Mouse (Mus musculus) myocyte (in vitro differentiated cells): ENCODE measurements around the gene Exph5. TPM values are rescaled to one million over a fixed set of nuclear protein-coding genes. Genes with fewer than 3 reads are reported as not detected.

ENCODE experiments used
- H3K27me3 ChIP-seq: one replicate; pipeline ENCODE4 v1.6.1; 2011; ENCODE audit not compliant: control insufficient read depth, insufficient read depth, insufficient read length
- H3K36me3 ChIP-seq: one replicate; pipeline ENCODE4 v1.6.1; 2011; ENCODE audit not compliant: control insufficient read depth, insufficient read depth
- H3K4me2 ChIP-seq: one replicate; pipeline ENCODE4 v1.6.1; 2011; ENCODE audit warnings: low read depth, control low read depth
- H3K4me3 ChIP-seq: one replicate; pipeline ENCODE4 v1.5.1; 2011; ENCODE audit warnings: mild to moderate bottlenecking, control low read depth, moderate library complexity
- H3K79me2 ChIP-seq: one replicate; pipeline ENCODE4 v1.6.1; 2011; ENCODE audit not compliant: control insufficient read depth, insufficient read depth
- H3ac ChIP-seq: one replicate; pipeline ENCODE4 v1.6.1; 2011; ENCODE audit not compliant: control insufficient read depth, insufficient read length
- CEBPB ChIP-seq: IDR thresholded peaks from 2 replicates; pipeline ENCODE4 v1.6.1; 2011; ENCODE audit warnings: mild to moderate bottlenecking, moderate library complexity; ENCODE audit not compliant: poor library complexity, insufficient read depth, severe bottlenecking
- E2F4 ChIP-seq: IDR thresholded peaks from one replicate; pipeline ENCODE4 v1.6.1; 2011; ENCODE audit warnings: mild to moderate bottlenecking, control low read depth, moderate library complexity; ENCODE audit not compliant: insufficient read depth
- MAX ChIP-seq: IDR thresholded peaks from one replicate; pipeline ENCODE4 v1.6.1; 2011; ENCODE audit warnings: low read depth, mild to moderate bottlenecking, control low read depth
- MYOD1 ChIP-seq, 3 experiments: IDR thresholded peaks; one replicate each; pipeline ENCODE4 v1.6.1; 2011; ENCODE audit warnings: control low read depth in 2 of 3, low read depth in 2 of 3, mild to moderate bottlenecking in 2 of 3, moderate library complexity in 1 of 3; ENCODE audit not compliant: insufficient read length in 2 of 3, control insufficient read depth in 1 of 3
- MYOG ChIP-seq, 3 experiments: IDR thresholded peaks; one replicate each; pipeline ENCODE4 v1.6.1; 2011; ENCODE audit warnings: control low read depth in 2 of 3, low read depth in 2 of 3, mild to moderate bottlenecking in 2 of 3; ENCODE audit not compliant: insufficient read length in 2 of 3, control insufficient read depth in 1 of 3, insufficient read depth in 1 of 3
- POLR2A ChIP-seq: IDR thresholded peaks from one replicate; pipeline ENCODE4 v1.6.1; 2011; ENCODE audit warnings: low read depth, mild to moderate bottlenecking, control low read depth, moderate library complexity; ENCODE audit not compliant: insufficient read length
- POLR2AphosphoS2 ChIP-seq: IDR thresholded peaks from one replicate; pipeline ENCODE4 v1.6.1; 2011; ENCODE audit warnings: low read depth, control low read depth; ENCODE audit not compliant: insufficient read length
- REST ChIP-seq: IDR thresholded peaks from one replicate; pipeline ENCODE4 v1.6.1; 2011; ENCODE audit warnings: mild to moderate bottlenecking, control low read depth, moderate library complexity; ENCODE audit not compliant: insufficient read depth, insufficient read length
- SRF ChIP-seq: IDR thresholded peaks from one replicate; pipeline ENCODE4 v1.6.1; 2011; ENCODE audit warnings: low read depth; ENCODE audit not compliant: control insufficient read depth, insufficient read length
- TCF12 ChIP-seq: IDR thresholded peaks from one replicate; pipeline ENCODE4 v1.6.1; 2011; ENCODE audit warnings: mild to moderate bottlenecking, control low read depth; ENCODE audit not compliant: poor library complexity, insufficient read depth, severe bottlenecking
- TCF3 ChIP-seq: IDR thresholded peaks from one replicate; pipeline ENCODE4 v1.6.1; 2011; ENCODE audit warnings: low read depth, control low read depth; ENCODE audit not compliant: insufficient read length
- USF1 ChIP-seq: IDR thresholded peaks from one replicate; pipeline ENCODE4 v1.6.1; 2011; ENCODE audit warnings: low read depth, mild to moderate bottlenecking, control low read depth, moderate library complexity
- polyA plus RNA-seq: library from polyadenylated mRNA; unstranded; fragments of >200 nt; fragmentation: generic; extraction: Trizol; gene quantifications from one replicate; pipeline ENCODE4 v1.2.1, GENCODE M21; 2012; ENCODE audit warnings: missing spikeins

Exph5 gene
- polyA plus RNA-seq, 1 experiment: not detected

DNA sequence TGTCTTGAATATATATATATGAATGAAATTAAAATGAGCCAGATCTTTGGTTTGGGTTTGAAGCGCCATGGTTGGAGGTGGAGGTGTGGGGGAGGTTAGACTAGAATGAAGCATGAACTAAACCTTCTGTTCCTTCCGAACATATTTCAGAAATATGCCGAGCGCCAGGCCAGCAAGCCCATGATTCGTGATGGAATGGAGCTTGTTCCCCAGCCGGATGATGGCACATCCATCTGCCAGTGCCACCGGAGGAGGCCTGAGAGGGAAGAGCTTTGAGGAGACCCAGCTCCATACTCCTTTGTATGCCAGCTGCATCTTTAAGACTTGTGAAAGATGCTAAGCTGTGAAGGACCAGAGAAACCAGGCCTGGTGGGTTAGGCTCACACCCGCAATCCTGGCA, 98.1 kb downstream of the Exph5 start:
- H3ac ChIP-seq: no peak overlapping the region
- no peak overlapping the region for H3K4me2 ChIP-seq
- no peaks in the 10 kb centered on the region for H3K36me3 ChIP-seq
- H3K4me3 ChIP-seq: no peak overlapping the region
- no peaks in the 10 kb centered on the region for H3K27me3 ChIP-seq
- TF ChIP-seq USF1 (no peak), E2F4 (no peak), POLR2AphosphoS2 (no peak), POLR2A (no peak), TCF12 (no peak), MYOD1 (IDR thresholded peaks at IDR 0.05; ENCODE audit: control insufficient read depth in 1 of 3, insufficient read length in 2 of 3, low read depth in 2 of 3) (no peak), MAX (no peak), CEBPB (no peak), SRF (no peak)
- H3K79me2 ChIP-seq: no peaks in the 10 kb centered on the region

DNA sequence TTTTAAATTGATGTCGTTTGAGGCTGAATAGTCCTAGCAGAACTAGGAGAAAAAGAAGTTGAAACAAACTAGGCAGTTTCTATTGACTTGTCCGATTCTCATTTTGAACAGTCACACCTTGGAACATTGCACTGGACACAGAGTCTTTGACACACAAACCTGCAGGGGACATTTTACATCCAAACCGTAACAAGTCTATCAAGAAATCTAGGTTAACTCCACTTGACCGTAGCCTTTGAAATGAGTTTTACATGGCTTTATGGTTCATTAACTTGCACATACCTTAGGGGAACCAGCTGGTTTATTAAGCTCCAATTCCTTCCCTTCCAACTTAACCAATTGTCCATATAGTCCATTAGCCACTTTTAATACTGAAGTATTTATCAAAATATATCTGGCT, 99.2 kb downstream of the Exph5 start:
- H3ac ChIP-seq: no peak overlapping the region
- TF ChIP-seq CEBPB (no peak), MYOG (IDR thresholded peaks at IDR 0.05; ENCODE audit: control insufficient read depth in 1 of 3, insufficient read depth in 1 of 3, insufficient read length in 2 of 3, low read depth in 2 of 3) (no peak), TCF3 (no peak), E2F4 (no peak), POLR2AphosphoS2 (no peak)
- H3K79me2 ChIP-seq: no peaks in the 10 kb centered on the region
- H3K27me3 ChIP-seq: no peaks in the 10 kb centered on the region
- H3K4me3 ChIP-seq: no peak overlapping the region
- no peak overlapping the region for H3K4me2 ChIP-seq
- no peaks in the 10 kb centered on the region for H3K36me3 ChIP-seq

DNA sequence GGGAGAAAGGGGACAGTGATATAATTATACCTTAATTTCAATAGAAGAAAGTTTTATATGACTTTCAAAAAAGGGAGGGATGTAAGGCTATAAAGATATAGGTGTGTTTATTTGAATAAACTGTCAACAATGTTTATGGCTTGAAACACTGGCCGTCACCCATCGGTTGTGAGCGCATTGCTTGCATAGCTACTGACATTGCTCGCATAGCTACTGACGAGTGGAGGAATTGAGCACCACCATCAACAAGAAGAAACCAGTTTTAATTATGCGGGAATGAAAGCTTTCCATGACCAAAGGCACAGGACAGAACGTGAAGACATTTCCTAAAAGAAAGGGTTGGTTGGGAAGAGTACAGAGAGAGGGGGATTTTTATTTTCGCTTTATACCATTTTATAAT, 99.7 kb downstream of the Exph5 start:
- TF ChIP-seq TCF12: no peak
- TF ChIP-seq USF1: no peak
- TF ChIP-seq CEBPB: no peak
- no peak for TF ChIP-seq MYOG (IDR thresholded peaks at IDR 0.05; ENCODE audit: control insufficient read depth in 1 of 3, insufficient read depth in 1 of 3, insufficient read length in 2 of 3, low read depth in 2 of 3)
- no peak for TF ChIP-seq MAX
- no peak for TF ChIP-seq TCF3
- TF ChIP-seq POLR2A: no peak
- TF ChIP-seq REST: no peak
- TF ChIP-seq E2F4: no peak
- H3ac ChIP-seq: no peak overlapping the region
- no peaks in the 10 kb centered on the region for H3K36me3 ChIP-seq
- H3K4me3 ChIP-seq: no peak overlapping the region
- no peak overlapping the region for H3K4me2 ChIP-seq
- no peaks in the 10 kb centered on the region for H3K27me3 ChIP-seq
- no peaks in the 10 kb centered on the region for H3K79me2 ChIP-seq

DNA sequence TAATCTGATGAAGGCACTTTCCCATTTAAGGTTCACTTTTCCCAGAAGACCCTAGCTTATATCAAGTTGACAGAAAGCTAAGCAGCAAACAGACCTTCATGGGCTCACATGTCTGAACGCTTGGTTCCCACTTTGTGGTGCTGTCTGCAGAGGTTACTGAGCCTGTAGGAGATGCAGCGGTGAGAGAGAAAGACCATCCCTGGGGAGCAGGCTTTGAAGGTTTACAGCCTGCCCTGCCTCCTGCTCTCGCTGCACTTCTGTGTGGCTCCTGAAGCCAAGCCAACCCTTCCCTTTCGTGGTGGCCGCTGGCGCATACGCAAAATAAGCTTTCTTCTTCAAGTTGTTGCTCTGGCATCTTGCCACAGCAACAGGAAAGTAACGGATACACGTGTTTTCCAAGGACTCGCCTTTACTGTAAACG, 100.8 kb downstream of the Exph5 start, which contains the start of gene 4930550C14Rik:
Gene 4930550C14Rik, plus strand, starts transcription at position 35 of the 421 bp plus-strand sequence.
- TF ChIP-seq TCF3 (no peak), POLR2AphosphoS2 (peak; percentile 39), POLR2A (no peak)
- H3K36me3 ChIP-seq: no peaks in the 10 kb centered on the region

DNA sequence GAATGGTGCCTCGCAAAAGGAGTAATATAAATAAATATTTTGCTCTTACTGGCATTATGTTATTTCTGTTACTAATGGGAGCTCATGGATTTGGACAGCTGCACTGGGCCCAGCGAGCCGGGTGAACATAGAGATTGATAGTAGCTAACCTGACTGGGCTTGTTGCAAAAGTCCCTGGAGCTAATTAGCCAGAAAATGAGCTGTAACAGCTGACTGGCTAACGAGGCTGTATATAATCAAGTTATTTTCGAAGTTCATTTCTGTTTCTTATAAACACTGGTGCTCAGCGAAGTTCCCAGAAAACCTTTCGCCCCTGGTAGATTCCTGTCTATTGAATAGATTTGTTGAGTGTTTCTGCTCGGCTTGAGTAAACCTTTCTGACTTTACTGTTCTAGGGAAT, 101.5 kb downstream of the Exph5 start:
- Histone ChIP-seq H3K36me3 (no peaks in the 10 kb centered on the region), H3K4me3 (no peak overlapping the region), H3K79me2 (no peaks in the 10 kb centered on the region), H3ac (no peak overlapping the region), H3K4me2 (no peak overlapping the region), H3K27me3 (no peaks in the 10 kb centered on the region)
- no peak for TF ChIP-seq MAX
- no peak for TF ChIP-seq TCF12
- TF ChIP-seq E2F4: no peak
- TF ChIP-seq USF1: no peak
- no peak for TF ChIP-seq TCF3
- no peak for TF ChIP-seq POLR2AphosphoS2
- TF ChIP-seq MYOD1 (IDR thresholded peaks at IDR 0.05; ENCODE audit: control insufficient read depth in 1 of 3, insufficient read length in 2 of 3, low read depth in 2 of 3): no peak

More for the DNA sequence above, 100.8 kb downstream of the Exph5 start, which contains the start of gene 4930550C14Rik:
- Histone ChIP-seq H3K27me3 (no peaks in the 10 kb centered on the region), H3K4me3 (no peak within 1 kb of the TSS), H3K79me2 (no peaks in the 10 kb centered on the region), H3K4me2 (no peak within 1 kb of the TSS), H3ac (no peak within 1 kb of the TSS)
